Mouse (Mus musculus) splenic B cell, adult 2 months (primary cell): Measurements from ENCODE around the gene Rpusd4.

Experiments used
- DNase-seq: peaks from one replicate; pipeline ENCODE4 v3.0.0-alpha.2; 2011; ENCODE audit warnings: low read depth, low spot score
- H3K27me3 ChIP-seq: 2 replicates; pipeline ENCODE4 v1.6.1; 2012; ENCODE audit warnings: mild to moderate bottlenecking, low read length, moderate library complexity, mixed read lengths; ENCODE audit not compliant: control insufficient read depth, poor library complexity, insufficient read depth, severe bottlenecking
- H3K36me3 ChIP-seq: 2 replicates; pipeline ENCODE4 v1.6.1; 2012; ENCODE audit warnings: mild to moderate bottlenecking, low read length, moderate library complexity, mixed read lengths; ENCODE audit not compliant: control insufficient read depth, poor library complexity, insufficient read depth, severe bottlenecking

The Rpusd4 gene

GRCm38 (mm10) chr9:35277855-35278365 is 10.2 kb downstream of the Rpusd4 start:
- Histone ChIP-seq H3K36me3 (peaks cover 13% of the 10 kb centered on the region), H3K27me3 (no peaks in the 10 kb centered on the region)
- DNase-seq = no peak

- H3K27me3 ChIP-seq = no peaks in the 10 kb centered on the region
- peaks cover 13% of the 10 kb centered on the region for H3K36me3 ChIP-seq
- DNase-seq = no peak
These were observed 10.8 kb downstream of the Rpusd4 start for GRCm38 (mm10) chr9:35278451-35278850.

DNA sequence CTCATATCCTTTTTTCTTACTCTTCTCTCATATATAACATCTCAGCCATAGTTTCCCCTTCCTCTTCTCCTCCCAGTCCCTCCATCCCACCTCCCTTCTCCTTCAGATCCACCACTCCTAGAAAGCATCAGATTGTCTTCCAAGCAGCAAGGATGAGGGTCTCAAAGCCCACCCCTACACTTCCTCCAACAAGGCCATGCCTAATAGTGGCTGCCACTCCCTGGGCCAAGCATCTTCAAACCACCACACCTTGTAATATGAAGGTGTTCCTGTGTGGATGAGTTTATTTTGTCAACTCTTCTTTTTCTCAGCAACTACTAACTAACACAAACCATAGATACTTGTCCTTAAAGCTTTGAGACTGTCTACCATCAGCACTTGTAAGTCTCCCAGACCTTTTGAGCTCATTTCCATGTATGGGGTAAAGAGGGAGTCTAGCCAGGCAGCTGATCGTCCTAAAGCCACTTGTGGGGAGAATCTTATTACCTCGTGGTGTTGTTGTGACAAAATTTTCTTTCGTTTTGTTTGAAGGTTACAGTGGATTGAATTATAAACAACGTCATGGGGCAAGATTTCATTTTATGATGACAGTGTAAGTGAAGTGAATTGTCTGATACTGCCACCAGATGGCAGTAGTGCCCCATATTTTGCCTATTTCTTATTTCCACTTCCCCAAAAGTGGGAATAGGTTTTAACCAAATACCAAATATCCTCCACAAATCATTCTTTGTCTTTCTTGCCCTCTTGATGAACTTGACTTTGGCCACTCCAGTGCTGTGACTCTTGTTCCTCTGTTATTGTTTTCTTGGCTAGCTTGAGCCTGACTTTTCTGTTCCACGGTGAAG is 14.6 kb downstream of the Rpusd4 start:
- H3K27me3 ChIP-seq = no peaks in the 10 kb centered on the region
- H3K36me3 ChIP-seq = 0 out of 2 replicates have a peak, but pooled peaks cover 4% of the 10 kb centered on the region
- DNase-seq = peak; percentile 85

DNA sequence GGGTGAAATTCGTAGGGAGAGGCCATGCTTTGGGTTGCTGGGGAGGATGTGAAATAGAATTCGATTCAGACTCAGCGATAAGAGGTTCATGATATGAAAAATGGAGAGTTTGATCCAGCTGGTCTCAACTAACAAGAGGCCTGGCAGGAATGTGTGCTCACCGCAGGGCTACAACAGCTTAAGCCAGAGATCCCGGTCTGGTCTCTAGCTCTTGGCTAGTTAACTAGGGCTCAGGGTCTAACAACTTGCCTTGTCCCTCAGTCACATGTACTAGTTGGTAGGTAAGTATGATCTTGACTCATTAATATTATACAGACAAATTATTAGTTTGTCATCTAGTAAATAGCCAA is 15.2 kb downstream of the Rpusd4 start:
- DNase-seq = no peak
- 0 out of 2 replicates have a peak, but pooled peaks cover 2% of the 10 kb centered on the region for H3K36me3 ChIP-seq
- no peaks in the 10 kb centered on the region for H3K27me3 ChIP-seq

DNA sequence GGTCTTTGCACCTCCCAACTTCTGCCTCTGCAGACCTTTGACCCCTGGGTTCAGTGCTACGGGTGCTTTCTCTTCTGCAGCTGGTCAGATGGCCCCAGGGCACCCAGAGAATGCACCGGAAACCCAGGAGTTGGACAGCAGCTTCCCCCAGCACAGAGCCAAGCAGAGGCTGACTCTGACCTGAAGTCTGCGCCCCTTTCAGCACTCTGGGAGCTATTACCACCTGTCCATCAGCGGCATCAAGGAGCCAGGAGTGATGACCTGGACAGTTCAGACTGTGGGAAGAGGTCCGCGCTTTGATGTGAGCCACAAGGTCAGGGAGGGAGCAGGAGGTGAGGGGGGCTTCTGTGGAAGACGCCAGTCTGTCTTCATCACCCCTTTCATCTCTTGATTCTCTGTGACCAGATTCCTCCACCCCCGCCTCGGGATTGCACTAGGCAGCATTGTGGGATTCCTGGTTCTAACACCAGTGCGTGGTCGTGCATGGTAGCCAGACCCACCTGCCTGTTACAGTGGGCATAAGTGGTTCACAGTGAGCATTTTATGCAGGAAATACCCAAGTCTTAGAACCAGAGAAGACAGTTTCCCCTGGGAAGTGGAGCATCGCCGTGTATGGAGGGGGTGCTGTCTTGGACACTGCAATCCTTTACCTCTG is 15.9 kb downstream of the Rpusd4 start:
- DNase-seq = no peak
- Histone ChIP-seq H3K27me3 (no peaks in the 10 kb centered on the region), H3K36me3 (0 out of 2 replicates have a peak, but pooled peaks cover 2% of the 10 kb centered on the region)

- H3K27me3 ChIP-seq = no peaks in the 10 kb centered on the region
- no peak for DNase-seq
- 0 out of 2 replicates have a peak, but pooled peaks cover 2% of the 10 kb centered on the region for H3K36me3 ChIP-seq
These were observed 16.7 kb downstream of the Rpusd4 start for GRCm38 (mm10) chr9:35284351-35284750.

GRCm38 (mm10) chr9:35286351-35286750 is 18.7 kb downstream of the Rpusd4 start:
- H3K36me3 ChIP-seq = no peaks in the 10 kb centered on the region
- no peak for DNase-seq
- no peaks in the 10 kb centered on the region for H3K27me3 ChIP-seq

DNA sequence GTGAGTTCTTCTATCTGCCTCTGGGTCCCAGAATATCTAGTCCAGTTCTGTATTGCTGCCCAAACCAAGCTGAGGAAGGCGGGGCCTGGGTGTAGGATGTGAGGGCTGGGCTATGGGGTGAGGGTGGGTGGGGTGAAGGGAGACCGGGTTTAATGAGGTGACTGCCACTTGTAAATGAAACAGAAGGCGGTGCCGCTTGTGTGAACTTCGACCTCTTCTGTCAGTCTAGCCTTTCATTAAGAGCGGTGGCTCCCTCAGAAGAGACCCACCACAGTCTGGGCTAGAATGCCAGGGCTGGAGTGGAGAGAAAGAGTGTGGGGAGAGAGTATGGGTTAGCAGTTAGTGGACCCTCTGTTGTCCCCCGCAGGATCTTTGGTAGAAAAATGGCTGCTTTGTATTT is 22.3 kb downstream of the Rpusd4 start:
- H3K36me3 ChIP-seq = no peaks in the 10 kb centered on the region
- DNase-seq = no peak
- H3K27me3 ChIP-seq = no peaks in the 10 kb centered on the region

- no peak for DNase-seq
- no peaks in the 10 kb centered on the region for H3K36me3 ChIP-seq
These were observed 22.8 kb downstream of the Rpusd4 start for GRCm38 (mm10) chr9:35290417-35290816.

GRCm38 (mm10) chr9:35290916-35291315 is 23.3 kb downstream of the Rpusd4 start:
- Histone ChIP-seq H3K36me3 (no peaks in the 10 kb centered on the region), H3K27me3 (no peaks in the 10 kb centered on the region)
- no peak for DNase-seq

More at GRCm38 (mm10) chr9:35290417-35290816, 22.8 kb downstream of the Rpusd4 start:
- H3K27me3 ChIP-seq = no peaks in the 10 kb centered on the region

GRCm38 (mm10) chr9:35293465-35293864 is 25.8 kb downstream of the Rpusd4 start:
- Histone ChIP-seq H3K36me3 (no peaks in the 10 kb centered on the region), H3K27me3 (no peaks in the 10 kb centered on the region)
- no peak for DNase-seq

DNA sequence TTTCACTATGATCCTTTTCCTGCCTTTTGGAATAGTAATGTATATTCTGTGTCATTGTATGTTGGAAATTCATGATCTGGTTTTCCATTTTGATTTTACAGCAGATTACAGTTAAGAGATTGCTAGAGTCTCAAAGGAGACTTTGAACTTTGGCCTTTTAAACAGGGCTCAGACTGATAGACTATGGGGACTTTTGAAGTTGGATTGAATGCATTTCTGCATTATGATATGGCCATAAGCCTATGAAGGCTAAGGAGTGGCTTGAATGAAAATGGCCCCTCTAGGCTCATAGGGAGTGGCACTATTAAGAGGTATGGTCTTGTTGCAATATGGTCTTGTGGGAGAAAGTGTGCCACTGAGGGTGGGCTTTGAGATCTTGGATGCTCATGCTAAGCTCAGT is 30.1 kb downstream of the Rpusd4 start:
- no peak for DNase-seq
- Histone ChIP-seq H3K36me3 (no peaks in the 10 kb centered on the region), H3K27me3 (no peaks in the 10 kb centered on the region)

DNA sequence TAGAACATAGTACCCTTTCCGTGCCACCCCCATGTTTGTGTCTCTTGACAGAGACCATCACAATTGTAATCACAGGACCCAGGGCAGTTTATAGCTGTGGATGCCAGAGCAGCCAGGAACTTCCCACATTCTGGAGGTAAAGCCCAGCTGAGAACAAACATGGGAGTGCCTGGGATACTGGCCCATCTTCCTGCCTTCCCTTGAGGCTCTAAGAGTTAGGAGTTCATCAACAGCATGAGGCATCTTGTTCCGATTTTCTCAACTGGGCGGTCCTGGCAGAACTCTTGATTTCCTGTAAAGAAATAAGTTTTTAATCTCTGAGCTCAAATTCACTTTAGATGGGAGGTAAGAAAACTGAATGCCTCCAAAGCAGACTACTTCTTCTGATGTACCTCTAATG is 34.5 kb downstream of the Rpusd4 start:
- no peak for DNase-seq
- H3K27me3 ChIP-seq = no peaks in the 10 kb centered on the region
- H3K36me3 ChIP-seq = no peaks in the 10 kb centered on the region

- Histone ChIP-seq H3K36me3 (no peaks in the 10 kb centered on the region), H3K27me3 (no peaks in the 10 kb centered on the region)
- DNase-seq = no peak
These were observed 39.8 kb downstream of the Rpusd4 start for GRCm38 (mm10) chr9:35307461-35307860.

DNA sequence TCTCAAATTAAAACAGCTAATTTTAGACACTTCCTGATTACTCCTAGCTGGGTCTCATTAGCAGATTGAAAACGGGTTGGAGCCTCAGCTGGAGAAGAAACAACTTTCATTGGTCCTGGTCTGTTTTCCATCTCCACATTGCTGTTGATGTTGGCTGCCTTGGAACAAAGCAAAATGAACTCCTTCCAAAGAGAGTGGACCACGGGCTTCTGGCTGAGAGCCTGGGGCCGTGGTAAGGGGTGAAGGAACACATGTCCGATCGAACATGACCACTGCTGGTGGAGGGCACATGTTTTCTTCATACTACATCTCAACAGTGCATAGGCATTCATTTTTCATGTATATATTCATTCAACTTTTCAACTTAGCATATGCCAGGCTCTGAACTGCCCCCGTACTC is 42.7 kb downstream of the Rpusd4 start:
- H3K27me3 ChIP-seq = no peaks in the 10 kb centered on the region
- H3K36me3 ChIP-seq = no peaks in the 10 kb centered on the region
- DNase-seq = no peak
